Mouse (Mus musculus) gastrocnemius, postnatal 10 days (tissue): ENCODE measurements at regions not wholly inside any gene's neighbourhood (a gene's known extent, or its start where the extent isn't known, plus 50 kb on each side); places are given as distances from the start of the nearest gene placed in this dataset.
A peak's percentile ranks its signal among the peaks of the same experiment; 100 is the strongest.

Source experiments
- DNase-seq: peaks from one replicate; pipeline ENCODE4 v3.0.0; 2021; ENCODE audit warnings: mixed read lengths

DNA sequence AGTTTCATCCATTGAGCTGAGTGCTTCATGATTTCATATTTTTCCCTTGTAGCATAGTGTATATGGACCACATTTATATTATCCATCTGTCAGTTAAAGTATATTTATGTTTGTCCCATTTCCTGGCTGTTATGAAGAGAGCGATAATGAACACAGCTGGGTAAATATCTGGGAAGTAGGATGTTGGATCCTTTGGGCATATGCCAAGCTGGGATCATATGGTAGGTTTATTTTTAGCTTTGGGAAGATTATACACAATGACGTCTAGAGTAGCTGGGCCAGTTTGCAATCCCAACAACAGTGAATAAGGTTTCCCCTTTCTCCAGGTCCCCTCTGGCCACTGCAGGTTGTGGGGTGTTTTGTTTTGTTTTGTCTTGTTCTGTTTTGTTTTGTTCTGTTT lies 164.5 kb downstream of the Gm765 start:
- DNase-seq: no peak

DNA sequence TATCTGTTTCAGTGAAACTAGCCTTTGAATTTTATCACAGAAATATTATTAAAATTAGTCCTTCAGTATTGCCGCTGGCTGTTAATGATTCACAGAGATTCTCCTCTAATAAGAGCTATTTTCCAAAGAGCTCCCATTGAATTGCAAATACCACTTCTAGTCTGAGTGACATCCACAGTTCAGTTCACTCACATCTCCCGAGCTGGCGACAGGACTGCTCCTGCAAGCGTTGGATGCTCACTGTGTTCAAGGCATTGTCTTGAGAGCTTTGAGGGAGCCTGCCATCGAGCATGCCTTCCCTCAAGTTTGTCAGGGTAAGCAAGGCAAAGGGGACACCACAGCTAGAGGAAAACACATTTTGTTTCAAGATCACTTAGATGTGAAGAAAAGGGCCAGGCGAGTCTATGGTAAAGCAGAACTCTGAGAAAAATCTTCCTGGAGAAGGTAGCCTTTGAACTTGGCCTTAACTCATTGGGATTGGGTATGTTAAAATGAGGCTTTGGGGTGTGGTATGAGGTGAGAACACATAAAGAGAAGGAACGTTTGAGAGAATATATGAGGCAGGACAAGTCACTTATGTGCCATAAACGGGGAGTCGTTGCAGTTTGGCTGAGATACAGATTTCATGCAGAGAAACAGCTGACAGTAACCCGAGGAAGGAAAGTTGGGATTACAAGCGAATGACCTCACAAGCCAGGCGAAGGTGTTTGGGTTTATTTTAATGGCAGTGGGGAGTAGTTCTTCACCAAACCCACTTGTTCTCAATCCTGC lies 193.3 kb downstream of the Gm765 start:
- DNase-seq: no peak

DNA sequence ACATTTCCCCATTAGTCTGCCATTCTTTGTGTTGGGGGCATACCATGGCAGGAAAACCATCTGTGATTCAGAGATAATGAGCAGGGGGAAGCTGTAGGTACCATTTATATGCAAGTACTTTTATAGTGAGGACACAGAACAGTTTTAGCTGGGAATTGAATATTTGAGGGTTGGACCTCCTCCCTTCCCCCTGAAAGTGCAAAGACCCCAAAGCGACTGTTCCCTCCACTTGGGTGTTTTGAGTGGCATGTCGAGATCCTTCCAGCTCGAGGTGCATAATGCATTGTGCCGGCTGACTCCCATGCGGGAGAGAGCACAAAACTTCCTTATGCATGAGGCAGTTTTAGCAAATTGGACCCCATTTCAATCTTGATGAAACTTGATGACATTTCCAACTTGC lies 194.7 kb downstream of the Gm765 start:
- DNase-seq: no peak

DNA sequence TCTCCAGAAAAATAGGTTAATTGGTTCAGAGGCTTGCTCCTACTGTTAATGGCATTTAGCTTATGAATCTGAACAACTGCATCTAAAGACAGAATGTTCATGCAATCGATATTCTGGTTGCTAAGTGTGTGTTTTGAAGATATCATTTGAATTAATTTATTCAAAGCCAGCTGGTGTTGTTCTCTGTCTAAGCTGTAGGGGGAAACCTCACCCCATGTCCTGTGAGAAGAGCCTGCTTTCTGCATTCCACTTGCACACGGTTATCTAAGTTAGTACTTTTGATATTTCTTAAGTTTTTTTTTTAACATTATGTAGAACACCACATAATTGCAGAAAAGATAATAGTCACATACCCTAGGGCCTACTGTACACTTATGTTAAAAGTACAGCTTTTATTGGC lies 209.6 kb downstream of the Gm765 start:
- DNase-seq: no peak

DNA sequence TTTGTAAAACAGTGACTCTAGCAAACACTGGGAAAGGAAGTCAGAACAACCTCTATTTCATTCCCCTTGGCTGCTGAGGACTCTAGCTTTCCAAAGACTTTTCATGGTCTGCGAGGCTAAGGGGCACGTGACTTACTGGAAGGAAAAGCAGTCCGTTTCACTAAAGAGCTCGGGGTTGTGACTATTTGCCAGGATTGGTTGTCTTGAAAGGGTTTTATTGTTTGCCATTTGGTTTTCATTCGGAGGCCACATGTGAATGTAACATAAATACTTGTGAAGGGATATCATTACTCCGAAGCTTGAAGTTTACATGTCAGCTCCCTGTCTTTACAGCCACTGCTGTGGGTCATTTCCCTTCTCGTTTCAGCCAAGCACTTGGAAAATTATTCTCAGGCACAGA lies 217.1 kb downstream of the Gm765 start:
- no peak for DNase-seq

DNA sequence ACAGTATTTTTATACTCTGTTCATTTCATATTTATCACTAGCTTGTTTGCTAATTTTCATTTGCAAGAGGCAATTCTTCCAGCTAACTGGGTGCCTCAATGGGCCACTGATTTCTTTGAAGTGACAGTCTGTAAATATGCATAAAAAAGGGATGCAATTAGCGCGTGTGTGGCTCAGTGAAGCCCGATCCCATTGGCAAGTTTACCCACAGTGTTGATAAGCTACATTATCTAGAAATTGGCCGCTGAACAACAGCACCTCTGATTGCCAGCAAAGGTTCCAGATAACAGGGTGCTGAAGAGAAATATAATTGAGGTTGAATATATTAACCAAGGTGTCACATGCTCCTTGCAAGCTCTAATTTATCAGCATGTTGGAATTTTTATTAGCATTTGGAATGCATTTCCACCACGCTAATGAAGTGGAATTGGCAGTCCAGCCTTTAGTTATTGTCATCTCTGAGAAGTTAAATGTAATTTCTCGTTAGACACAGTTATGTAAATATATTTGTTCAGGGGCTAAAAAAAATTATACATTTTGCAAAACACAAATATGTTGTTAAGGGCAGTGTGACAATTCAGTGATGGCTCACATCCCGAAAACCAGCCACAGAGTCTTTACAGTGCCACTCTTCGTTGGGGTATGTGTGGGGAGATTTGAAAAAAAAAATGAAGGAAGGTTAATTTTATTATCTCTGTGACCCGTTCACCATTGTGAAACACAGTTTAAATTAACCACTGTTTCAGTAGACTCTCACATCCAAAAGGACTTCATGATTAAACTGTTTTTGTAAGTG lies 224.0 kb downstream of the Gm765 start:
- DNase-seq: no peak

DNA sequence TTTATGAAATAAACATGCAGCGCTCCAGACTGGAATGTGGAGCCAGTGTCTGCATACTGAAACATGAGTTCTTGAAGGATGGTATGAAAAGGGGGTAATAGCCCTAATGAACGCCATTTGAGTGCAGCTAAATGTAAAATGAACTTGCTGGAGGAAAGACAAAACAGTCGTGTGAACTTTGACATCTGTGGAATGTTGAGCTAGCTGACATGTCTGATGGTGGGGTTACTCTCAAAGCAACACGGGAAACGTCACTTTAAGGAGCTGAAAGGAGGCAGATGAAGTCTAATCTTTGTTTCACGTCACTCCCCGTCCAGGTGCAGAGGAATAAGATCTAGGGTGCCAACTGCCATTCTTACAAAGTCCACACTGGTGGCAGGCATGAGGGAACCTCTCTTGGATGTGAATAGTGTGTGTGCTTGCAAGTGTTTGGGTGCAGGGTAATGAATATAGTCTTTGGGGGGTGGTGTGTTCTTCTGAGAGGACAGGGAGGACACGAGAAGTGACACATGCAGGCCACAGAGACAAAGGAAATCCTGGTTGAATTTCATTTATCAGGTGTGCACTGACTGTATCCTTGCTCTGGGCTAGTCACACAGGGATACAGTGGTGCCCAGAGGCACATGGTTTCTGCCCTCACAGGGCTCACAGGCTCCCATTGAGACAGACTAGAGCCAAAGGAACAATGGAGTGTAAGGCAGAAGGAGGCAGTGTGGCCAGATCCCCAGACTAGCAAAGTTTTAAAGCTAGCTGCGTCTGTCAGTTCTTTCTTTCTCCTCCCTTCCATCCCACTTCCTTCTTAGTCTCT lies 228.0 kb downstream of the Gm765 start:
- no peak for DNase-seq

DNA sequence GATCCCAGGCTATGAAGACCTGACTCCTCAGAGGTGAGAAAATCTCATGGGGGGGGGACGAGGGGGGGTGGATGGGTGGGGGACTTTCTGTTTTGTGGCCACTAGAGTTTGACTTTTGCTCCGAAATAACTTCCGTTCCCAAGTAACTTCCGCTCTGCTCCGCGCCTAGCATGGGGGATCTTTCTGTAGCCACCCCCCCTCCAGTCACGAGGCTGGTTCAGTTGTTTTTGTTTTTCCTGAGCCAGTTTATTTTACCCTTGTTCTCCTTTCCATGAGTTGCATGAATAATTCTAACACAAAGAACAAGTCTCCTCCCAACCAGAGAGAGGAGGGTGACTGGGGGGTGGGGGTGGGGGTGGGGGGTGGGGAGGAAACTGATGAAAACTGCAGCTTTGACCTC lies 228.8 kb downstream of the Gm765 start:
- DNase-seq: no peak

DNA sequence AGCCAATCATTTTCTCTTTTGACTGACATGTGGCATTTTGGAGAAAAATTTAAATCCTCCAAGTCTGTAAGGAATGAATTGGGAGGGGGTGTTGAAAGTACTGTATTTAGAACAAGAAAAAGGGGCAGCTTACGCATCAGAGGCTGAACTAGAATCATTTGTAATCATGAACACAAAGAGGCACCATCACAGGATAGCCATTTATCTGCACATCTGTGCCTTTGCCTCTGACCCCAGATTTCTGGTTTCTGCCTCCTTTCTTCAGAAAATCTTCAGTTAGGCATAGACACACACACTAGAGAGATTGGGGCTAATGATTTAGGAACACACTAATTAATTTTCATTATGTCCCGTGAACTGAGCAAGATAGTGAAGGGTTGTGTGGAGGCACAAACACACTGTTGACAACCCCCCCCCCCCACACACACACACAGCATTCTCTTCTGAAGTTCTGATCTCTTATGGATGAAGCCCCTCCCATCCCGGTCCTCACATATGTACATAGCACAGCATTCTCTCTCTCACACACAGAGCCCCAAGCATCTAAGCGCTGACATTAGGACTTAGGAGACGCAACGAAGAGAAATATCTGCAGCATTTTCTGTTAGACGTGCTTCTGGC lies 229.9 kb downstream of the Gm765 start:
- no peak for DNase-seq

DNA sequence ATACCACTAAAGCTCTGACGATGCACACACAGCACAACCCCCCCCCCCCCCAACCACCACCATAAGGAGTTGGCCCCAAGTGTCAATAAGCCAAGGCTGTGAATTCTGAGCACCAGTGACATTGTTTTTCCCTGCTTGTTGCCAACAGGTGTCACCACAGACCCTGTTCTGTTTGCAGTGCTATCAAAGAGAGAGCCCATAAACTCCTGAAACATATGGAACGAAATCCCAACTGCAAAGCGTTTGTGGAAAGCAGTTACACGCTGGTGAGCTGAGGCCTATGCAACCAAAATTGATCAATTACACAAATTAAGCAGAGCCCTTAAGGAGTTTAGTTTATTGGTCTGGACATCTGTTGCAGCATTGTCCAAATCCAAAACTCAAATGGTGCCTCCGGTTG lies 235.4 kb downstream of the Gm765 start:
- DNase-seq: no peak

DNA sequence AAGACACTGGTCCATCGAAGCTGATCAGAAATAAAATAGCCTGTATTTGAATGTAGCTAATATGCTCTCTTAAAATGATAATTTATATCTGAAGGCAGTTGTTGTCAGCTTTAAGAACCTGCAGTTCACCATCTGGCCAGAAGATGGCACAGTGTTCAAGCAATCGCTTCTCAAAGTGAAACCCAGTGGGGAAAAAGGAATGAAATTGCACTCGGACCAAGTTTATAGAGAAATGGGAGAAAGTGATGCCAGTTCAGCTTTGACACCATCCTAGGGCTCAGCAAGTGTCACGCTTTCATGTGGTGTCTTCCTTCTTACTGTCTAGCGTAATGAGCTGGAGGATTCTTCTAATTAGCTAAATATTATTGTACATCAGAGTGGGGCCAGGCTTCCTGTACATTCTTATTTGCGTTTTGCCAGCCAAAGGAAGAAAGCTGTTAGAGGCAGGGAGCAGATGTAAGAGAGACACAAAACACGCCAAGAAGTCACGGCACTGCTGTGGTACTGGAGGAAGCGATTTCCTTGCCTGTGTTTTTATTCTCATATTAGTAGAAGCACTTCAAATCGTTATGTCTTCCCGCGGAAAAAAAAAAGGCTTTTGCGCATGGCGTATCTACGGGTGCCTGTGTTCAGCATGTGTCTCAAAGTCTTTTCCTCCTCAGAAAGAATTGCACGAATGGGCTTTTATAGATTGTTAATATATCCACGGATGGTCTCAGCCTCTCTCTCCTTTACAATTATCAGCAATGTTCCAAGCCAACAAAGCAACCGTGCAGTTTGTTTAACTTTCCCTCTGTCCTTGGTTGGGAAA lies 237.1 kb downstream of the Gm765 start:
- peak; percentile 79 for DNase-seq

DNA sequence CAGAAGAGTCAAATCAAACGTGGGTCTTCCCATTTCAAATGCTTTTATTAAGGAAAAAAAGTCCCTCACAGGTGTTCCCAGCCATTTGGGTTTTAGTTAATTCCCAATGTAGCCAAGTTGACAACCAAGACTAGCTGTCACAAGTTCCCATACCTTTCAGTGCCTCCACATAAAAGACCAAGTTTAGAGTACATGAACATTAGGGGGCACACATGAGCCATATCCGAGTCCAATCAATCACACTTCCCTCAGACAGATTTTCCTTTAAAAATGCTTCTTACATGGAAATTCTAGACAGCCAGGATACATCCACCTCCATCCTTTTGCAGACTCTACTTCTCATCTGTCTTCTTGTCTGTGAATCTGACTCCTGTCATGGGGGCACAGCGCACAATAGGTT lies 238.1 kb downstream of the Gm765 start:
- DNase-seq: no peak

DNA sequence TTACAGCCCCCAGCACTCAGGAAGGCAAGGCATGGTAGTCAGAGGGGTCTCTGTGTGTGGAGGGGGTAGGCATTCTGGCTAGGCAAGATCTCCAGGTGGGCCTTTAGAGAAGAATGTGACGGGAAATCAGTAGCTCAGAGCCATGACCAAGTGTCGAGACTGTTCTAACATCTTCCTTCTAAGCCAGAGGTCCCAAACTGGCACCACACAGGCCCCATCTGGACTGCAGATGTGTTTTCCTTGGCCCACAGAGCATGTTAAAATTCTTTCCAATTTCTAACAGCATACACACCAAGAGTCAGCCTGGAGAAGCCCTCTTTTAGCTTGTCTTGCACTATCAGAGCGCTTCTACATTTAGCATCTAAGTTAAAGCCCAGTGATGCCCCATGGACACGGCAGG lies 241.5 kb downstream of the Gm765 start:
- no peak for DNase-seq

DNA sequence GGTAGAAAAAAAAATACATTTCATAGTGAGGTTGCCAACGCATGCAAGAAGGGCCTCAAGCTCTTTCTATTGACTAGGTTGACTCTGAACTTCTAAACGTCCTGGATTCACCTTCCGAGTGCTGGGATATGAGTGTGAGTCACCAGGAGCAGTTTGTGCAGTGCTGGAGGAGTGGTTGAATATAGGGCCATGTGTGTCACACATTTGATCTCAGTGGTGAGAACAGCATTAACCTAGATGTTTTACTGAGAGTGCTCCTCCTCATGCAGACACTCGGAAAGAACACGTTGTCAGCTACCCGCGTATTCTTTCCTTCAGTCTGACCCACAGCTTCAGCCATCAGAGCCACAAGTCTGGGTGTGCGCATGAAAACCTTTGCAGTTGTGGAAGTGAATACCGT lies 243.4 kb downstream of the Gm765 start:
- DNase-seq: no peak

DNA sequence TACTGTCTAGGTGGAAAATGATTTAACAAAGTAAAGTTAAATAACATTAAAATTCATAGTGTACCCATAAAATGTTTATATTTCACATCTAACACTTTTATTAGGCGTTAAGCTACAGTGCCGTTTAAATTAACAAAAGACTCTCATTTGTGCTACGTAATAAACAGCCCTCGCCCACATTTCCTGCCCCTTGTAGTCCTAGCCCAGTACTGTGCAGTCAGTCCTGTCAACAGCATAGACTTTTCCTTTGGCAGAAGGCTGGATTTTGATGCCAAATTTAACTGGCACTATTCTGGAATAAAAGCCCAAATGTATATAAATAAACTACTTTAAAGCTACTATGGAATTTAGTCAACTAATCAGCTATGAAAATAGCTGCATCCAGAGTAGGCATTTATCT lies 247.3 kb downstream of the Gm765 start:
- DNase-seq: no peak

DNA sequence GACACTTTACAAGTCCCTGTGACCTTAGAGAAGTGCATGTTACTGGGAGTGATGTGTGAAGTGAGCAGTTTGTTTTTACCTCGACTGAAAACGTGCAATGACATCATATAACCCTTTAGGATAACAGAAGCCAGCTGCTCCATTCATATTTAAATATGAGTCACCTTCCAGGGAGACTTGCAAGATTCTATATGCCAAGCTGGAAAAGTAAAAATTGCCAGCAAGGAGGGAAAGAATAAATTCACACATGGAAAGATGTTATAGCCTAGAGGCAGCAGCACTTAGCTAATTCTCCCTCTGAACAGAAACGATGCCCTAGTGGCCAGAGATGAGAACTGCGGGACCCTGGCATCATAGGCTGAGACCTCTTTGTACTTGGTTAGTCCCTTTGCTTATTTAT lies 253.4 kb downstream of the Gm765 start:
- DNase-seq: peak; percentile 9

DNA sequence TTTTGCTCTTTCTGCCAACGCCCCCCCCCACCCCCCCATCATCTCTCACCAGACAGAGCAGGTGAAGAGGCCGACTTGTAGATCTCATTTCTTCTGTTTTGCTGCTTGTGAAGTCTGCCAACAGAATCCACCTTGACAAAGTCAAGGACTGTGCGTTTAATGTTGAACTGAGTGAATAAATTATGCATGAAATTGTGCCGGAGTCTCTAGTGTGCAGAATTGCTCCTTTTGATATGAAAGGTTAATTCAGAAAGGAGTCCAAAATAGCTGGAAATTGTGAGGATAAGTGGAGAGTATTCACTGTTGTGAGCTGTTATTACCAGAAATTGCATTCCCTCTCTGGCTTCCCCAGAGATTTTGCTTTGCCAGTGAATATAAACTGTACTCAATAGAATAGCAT lies 262.5 kb downstream of the Gm765 start:
- DNase-seq: no peak
